ENCODE assay signal across 10 mouse cellular contexts in genomic region chr5:144207478-144207877, GRCm38 (mm10). TPM values are rescaled to one million over a fixed set of nuclear protein-coding genes. Genes with fewer than 3 reads are reported as not detected.
DNase-seq lines count a peak whose midpoint lies in the region; ATAC-seq and TF ChIP-seq lines count a peak whose summit lies in the region.
"Had no signal": no experiment of that assay in that cellular context is flagged by ENCODE, and none has a peak within 500 bp of the region (broad histone marks: within the 10 kb centered on the region; RNA-seq: fewer than 3 reads in every experiment).

No protein-coding gene starts in this region.

- H3K9me3 ChIP-seq in forebrain, postnatal 0 days (ENCODE audit: low read length), result no peaks in the 10 kb centered on the region
- no peaks in the 10 kb centered on the region for H3K9me3 ChIP-seq in midbrain, postnatal 0 days (ENCODE audit: low read length)
- H3K9me3 ChIP-seq: stomach, embryonic 15.5 days had no signal

- H3K36me3 ChIP-seq in forebrain, postnatal 0 days (ENCODE audit: insufficient read depth), result peaks cover 87% of the 10 kb centered on the region
- H3K36me3 ChIP-seq in midbrain, postnatal 0 days (ENCODE audit: insufficient read depth, low read length), result peaks cover 63% of the 10 kb centered on the region

- H3K4me2 ChIP-seq in forebrain, postnatal 0 days (ENCODE audit: low read depth), result no peak overlapping the region
- H3K4me2 ChIP-seq in midbrain, postnatal 0 days (ENCODE audit: low read depth, low read length, poor library complexity, severe bottlenecking), result no peak overlapping the region
- H3K4me2 ChIP-seq: liver, embryonic 13.5 days; stomach, embryonic 15.5 days had no signal

- no peak overlapping the region for H3K27ac ChIP-seq in forebrain, postnatal 0 days (ENCODE audit: low read depth, low read length)
- H3K27ac ChIP-seq in midbrain, postnatal 0 days (ENCODE audit: low read depth, low read length), result no peak overlapping the region
- H3K27ac ChIP-seq: liver, embryonic 13.5 days; stomach, embryonic 15.5 days had no signal

- DNase-seq in left cerebral cortex, adult 18-20 months (ENCODE audit: low spot score in 2 of 2), result peak; percentile 59 to 68
- no peak for DNase-seq in left cerebral cortex, adult 11 months (ENCODE audit: low spot score)
- peak; percentile 53 for DNase-seq in ES-CJ7 (ENCODE audit: low read depth, low spot score)
- peak; percentile 49 to 55 for DNase-seq in adrenal gland, postnatal 36 days
- DNase-seq in forebrain, postnatal 0 days, result peak; percentile 66
- DNase-seq in layer of hippocampus, postnatal 14 days (ENCODE audit: low spot score in 2 of 2), result peak; percentile 49 to 55
- DNase-seq in midbrain, postnatal 0 days (ENCODE audit: low spot score), result peak; percentile 52
- DNase-seq: liver, embryonic 13.5 days had no signal

- H3K4me1 ChIP-seq in forebrain, postnatal 0 days (ENCODE audit: insufficient read depth), result no peaks in the 10 kb centered on the region
- H3K4me1 ChIP-seq in midbrain, postnatal 0 days (ENCODE audit: insufficient read depth, low read length), result no peaks in the 10 kb centered on the region
- H3K4me1 ChIP-seq: liver, embryonic 13.5 days; stomach, embryonic 15.5 days had no signal

- ATAC-seq in forebrain, postnatal 0 days, result peak; percentile 36; the same call in 1 of the 2 replicates
- no peak for ATAC-seq in midbrain, postnatal 0 days (ENCODE audit: low FRiP score)

- H3K27me3 ChIP-seq in forebrain, postnatal 0 days (ENCODE audit: insufficient read depth, low read length), result no peaks in the 10 kb centered on the region
- H3K27me3 ChIP-seq in midbrain, postnatal 0 days (ENCODE audit: insufficient read depth, low read length), result no peaks in the 10 kb centered on the region
- H3K27me3 ChIP-seq: liver, embryonic 13.5 days; stomach, embryonic 15.5 days had no signal

- H3K4me3 ChIP-seq in forebrain, postnatal 0 days (ENCODE audit: low read depth, low read length), result no peak overlapping the region
- H3K4me3 ChIP-seq in midbrain, postnatal 0 days (ENCODE audit: low read depth, low read length), result no peak overlapping the region
- H3K4me3 ChIP-seq: erythroblast, embryonic 14.5 days; liver, embryonic 13.5 days; stomach, embryonic 15.5 days had no signal

- no peak overlapping the region for H3K9ac ChIP-seq in forebrain, postnatal 0 days
- no peak overlapping the region for H3K9ac ChIP-seq in midbrain, postnatal 0 days (replicated peaks; ENCODE audit: low read length, poor library complexity, severe bottlenecking)
- H3K9ac ChIP-seq: liver, embryonic 13.5 days; stomach, embryonic 15.5 days had no signal

- TF ChIP-seq CTCF in forebrain, postnatal 0 days (IDR thresholded peaks at IDR 0.05; ENCODE audit: low read depth), result peak; percentile 92
- peak; percentile 89 for TF ChIP-seq CTCF in midbrain, postnatal 0 days (IDR thresholded peaks at IDR 0.05)

- WGBS in forebrain, postnatal 0 days, result 43% methylated on average over 11 of the region's 11 CpGs
- WGBS in midbrain, postnatal 0 days, result 45% methylated on average over 11 of the region's 11 CpGs

RNA-seq across cellular contexts. Expression of gene Tecpr1, which starts 15.9 kb away (rescaled TPM):
- total RNA-seq in left cerebral cortex, adult 18-20 months (2021), result 10 to 100 TPM; 91.9 to 92.5 TPM
- 100 to 1,000 TPM in 1 of 2 experiments, 10 to 100 TPM in 1; 92.8 to 111 TPM for total RNA-seq in adrenal gland, postnatal 36 days (2021)
- total RNA-seq in forebrain, postnatal 0 days (2014; rRNA removed), result 55.9 and 57.7 TPM in 2 replicates
- 25.5 and 32.7 TPM in 2 replicates for polyA plus RNA-seq in forebrain, postnatal 0 days (2015; fragmentation: Nextera tagmentation; extraction: Ambion mirVana)
- 100 to 1,000 TPM in 1 of 2 experiments, 10 to 100 TPM in 1; 94.5 to 104 TPM for total RNA-seq in layer of hippocampus, postnatal 14 days (2021)
- 65.4 and 68.4 TPM in 2 replicates for total RNA-seq in midbrain, postnatal 0 days (2014; rRNA removed)
- 36.0 and 37.3 TPM in 2 replicates for polyA plus RNA-seq in midbrain, postnatal 0 days (2015; fragmentation: Nextera tagmentation; extraction: Ambion mirVana)

RNA-seq across cellular contexts. Expression of gene Bhlha15, which starts 17.4 kb away (rescaled TPM):
- under 1 TPM; 0.16 to 0.30 TPM for total RNA-seq in left cerebral cortex, adult 18-20 months (2021)
- under 1 TPM; 0.69 to 0.86 TPM for total RNA-seq in adrenal gland, postnatal 36 days (2021)
- total RNA-seq in forebrain, postnatal 0 days (2014; rRNA removed), result 0.77 TPM in 1 of 2 replicates, not detected in the other
- polyA plus RNA-seq in forebrain, postnatal 0 days (2015; fragmentation: Nextera tagmentation; extraction: Ambion mirVana), result 0.11 TPM in 1 of 2 replicates, not detected in the other
- under 1 TPM in 1 of 2 experiments, not detected in 1; 0.45 TPM for total RNA-seq in layer of hippocampus, postnatal 14 days (2021)
- 0.09 TPM in 1 of 2 replicates, not detected in the other for total RNA-seq in midbrain, postnatal 0 days (2014; rRNA removed)
- 0.06 and 0.09 TPM in 2 replicates for polyA plus RNA-seq in midbrain, postnatal 0 days (2015; fragmentation: Nextera tagmentation; extraction: Ambion mirVana)
- polyA plus RNA-seq: erythroblast, embryonic 14.5 days had no signal

RNA-seq across cellular contexts. Expression of gene Bri3, which starts 36.8 kb away (rescaled TPM):
- 10 to 100 TPM; 67.8 to 73.6 TPM for total RNA-seq in left cerebral cortex, adult 18-20 months (2021)
- 100 to 1,000 TPM; 115 to 151 TPM for total RNA-seq in adrenal gland, postnatal 36 days (2021)
- total RNA-seq in forebrain, postnatal 0 days (2014; rRNA removed), result 17.6 and 26.5 TPM in 2 replicates
- 138 and 151 TPM in 2 replicates for polyA plus RNA-seq in forebrain, postnatal 0 days (2015; fragmentation: Nextera tagmentation; extraction: Ambion mirVana)
- total RNA-seq in layer of hippocampus, postnatal 14 days (2021), result 10 to 100 TPM; 57.5 to 62.3 TPM
- total RNA-seq in midbrain, postnatal 0 days (2014; rRNA removed), result 11.0 and 19.4 TPM in 2 replicates
- polyA plus RNA-seq in midbrain, postnatal 0 days (2015; fragmentation: Nextera tagmentation; extraction: Ambion mirVana), result 116 and 124 TPM in 2 replicates
